Mouse (Mus musculus) megakaryocyte-erythroid progenitor cell, adult 5-6 weeks (primary cell): ENCODE data around the gene Map3k3. TPM values are rescaled to one million over a fixed set of nuclear protein-coding genes. Genes with fewer than 3 reads are reported as not detected.
"Not testable (repeated sequence)": the region's sequence is repeated elsewhere in the genome, so short reads cannot be mapped to it uniquely, and the experiment has no call there.

Source experiments
- ATAC-seq: replicated peaks from 2 replicates; pipeline ENCODE4 v1.8.0; 2016; ENCODE audit warnings: mild to moderate bottlenecking, inconsistent platforms; ENCODE audit not compliant: severe bottlenecking, poor library complexity, low FRiP score, low TSS enrichment
- total RNA-seq, 2 experiments: library from RNA; stranded (forward) in 1 of 2; stranded (reverse) in 1 of 2; fragments of 200-1000, 215-1000 nt in 1 of 2; fragments of >200 nt in 1 of 2; fragmentation: Nextera tagmentation in 1 of 2; gene quantifications; 2 replicates each; pipeline ENCODE4 v1.2.3; 2014 to 2017

Gene Map3k3
- total RNA-seq, 2 experiments from 2014 or later: 5.9 to 10.3 TPM

DNA sequence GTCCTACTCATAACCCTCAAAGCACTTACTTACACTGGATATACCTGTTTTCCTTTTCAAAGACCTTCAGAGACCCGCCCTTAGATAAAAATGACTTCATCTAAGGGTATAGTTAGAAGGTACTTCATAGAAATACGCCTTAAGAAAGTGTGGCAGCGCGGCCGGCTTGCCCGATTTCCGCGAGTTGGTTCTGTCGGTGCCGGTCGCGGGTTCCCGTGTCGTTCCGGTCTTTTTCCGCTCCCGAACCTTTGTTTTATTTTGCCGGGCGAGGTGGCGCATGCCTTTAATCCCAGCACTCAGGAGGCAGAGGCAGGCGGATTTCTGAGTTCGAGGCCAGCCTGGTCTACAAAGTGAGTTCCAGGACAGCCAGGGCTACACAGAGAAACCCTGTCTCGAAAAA is 17.8 kb upstream of the Map3k3 start:
- ATAC-seq: not testable (repeated sequence)

GRCm38 (mm10) chr11:106073774-106074173 is 10.6 kb upstream of the Map3k3 start:
- ATAC-seq: no peak

DNA sequence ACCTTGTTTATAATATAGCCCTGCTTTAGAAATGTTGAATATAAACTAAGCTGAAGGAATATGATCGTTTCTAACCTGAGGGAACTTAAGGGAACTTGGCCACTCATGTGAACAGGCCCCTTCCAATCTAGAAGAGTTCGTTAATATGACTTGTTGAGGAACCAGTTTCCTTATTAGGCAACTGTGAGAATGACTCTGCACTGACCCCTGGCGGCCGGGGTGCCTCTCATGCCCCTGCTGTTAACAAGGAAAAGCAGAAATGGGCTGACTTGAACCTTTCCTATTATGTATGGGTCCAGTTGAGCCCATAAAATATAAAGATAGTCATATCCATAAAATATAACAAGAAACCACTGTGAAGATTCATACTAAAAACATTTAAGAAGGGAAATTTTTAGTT is 8.1 kb upstream of the Map3k3 start:
- peak; percentile 89 for ATAC-seq

GRCm38 (mm10) chr11:106084911-106085561 is 623 bp downstream of the Map3k3 start:
- ATAC-seq: peak; percentile 50

GRCm38 (mm10) chr11:106098223-106098622 is 13.8 kb downstream of the Map3k3 start:
- no peak for ATAC-seq

DNA sequence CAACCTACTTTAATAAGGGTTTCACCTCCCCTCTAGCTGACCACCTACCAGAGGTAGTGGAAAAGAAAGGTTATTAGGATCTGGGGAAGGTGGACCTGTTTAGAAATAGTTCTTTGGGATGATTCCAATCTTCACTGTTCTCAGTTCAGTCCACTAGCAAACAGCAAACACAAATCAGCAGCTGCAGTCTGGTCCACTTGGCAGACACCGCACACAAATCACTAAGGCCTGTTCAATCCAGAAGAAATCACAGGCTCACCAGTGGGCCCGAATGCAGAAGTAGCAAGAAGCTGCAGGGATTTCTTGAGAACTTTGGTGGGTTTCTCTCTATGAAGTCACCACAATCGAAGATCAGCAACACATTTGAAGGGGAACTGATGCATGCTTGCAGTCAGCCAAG is 18.5 kb downstream of the Map3k3 start:
- ATAC-seq: no peak

DNA sequence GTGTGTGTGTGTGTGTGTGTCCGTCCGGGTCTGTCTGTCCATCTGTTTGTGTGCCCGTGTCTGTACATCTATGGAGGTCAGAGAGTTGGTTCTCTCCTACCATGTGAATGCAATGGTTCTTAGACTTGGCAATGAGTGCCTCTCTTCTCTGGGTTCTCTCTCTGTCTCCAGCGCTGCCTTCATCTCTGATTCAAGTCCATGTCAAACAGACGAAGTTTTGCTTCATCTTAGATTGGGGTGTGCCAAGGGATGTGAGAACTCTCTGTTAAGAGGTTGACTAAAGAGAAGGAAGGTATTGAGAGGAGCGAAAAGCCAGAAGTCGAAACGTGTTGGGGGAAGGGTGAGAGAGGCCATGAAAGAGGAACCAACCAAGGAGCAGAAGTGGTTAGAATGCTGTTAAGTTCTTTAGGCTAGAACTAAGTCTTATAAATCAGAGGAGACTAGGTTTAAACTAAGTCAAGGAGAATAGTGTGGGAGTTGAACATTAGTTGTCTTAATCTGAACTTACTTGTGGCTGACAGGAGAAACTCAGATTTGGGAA is 21.7 kb downstream of the Map3k3 start:
- ATAC-seq: no peak

- ATAC-seq: no peak
Observed at GRCm38 (mm10) chr11:106111688-106112087, 27.3 kb downstream of the Map3k3 start.

- no peak for ATAC-seq
Observed at GRCm38 (mm10) chr11:106122221-106122620, 37.8 kb downstream of the Map3k3 start.

DNA sequence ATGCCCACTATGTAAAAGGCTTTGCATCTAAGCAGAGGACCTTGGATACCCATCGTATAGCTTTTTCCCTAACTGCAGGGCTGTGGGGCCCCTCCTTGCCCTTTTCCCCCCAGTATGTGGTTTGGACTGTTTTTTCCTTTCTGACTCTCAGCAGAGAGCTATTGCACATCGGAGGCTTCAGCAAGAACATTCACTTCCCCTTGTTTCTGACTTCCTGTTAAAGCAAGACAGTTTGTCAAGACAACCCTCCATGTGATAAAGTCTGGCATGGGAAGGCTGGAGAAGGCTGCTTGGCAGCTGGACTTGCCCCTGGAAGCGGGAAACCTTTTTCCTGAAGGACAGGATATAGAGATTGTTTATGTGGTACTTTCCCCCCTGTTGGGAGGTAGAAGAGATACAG is 38.3 kb downstream of the Map3k3 start:
- no peak for ATAC-seq

DNA sequence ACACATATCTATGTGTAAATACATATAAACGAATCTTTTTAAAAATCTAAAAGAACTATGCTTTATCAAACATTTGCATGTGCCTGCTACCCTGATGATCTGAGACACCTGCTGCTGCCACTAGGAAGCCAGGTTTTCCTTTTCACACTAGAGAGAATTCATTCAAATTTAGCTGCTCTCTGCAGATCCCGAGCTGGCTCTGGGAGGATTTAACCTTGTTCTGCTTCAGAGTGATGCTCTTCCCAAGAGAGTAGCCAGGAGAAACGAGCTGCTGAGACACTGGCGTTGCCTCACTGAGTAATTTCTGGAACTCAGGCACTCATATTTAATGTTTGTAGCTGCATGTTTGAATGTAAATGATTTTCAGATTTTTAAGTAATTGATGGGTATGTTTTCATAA is 40.4 kb downstream of the Map3k3 start:
- ATAC-seq: no peak

DNA sequence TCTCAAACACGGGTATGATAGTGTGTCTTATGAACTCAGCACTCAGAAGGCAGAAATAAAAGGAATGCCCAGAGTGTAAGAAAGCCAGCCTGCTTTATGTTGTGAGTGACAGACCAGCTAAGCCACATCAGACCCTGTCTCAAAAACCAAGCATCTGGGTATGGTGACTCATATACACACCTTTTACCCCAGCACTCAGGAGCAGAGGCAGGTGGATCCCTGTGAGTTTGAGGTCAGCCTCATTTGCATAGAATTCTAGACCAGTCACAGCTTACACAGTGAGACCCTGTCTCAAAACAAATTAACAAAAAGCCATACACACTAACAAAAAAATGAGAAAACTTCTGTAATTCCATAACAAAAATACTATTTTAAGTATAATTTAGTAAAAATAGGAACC is 41.4 kb downstream of the Map3k3 start:
- no peak for ATAC-seq

DNA sequence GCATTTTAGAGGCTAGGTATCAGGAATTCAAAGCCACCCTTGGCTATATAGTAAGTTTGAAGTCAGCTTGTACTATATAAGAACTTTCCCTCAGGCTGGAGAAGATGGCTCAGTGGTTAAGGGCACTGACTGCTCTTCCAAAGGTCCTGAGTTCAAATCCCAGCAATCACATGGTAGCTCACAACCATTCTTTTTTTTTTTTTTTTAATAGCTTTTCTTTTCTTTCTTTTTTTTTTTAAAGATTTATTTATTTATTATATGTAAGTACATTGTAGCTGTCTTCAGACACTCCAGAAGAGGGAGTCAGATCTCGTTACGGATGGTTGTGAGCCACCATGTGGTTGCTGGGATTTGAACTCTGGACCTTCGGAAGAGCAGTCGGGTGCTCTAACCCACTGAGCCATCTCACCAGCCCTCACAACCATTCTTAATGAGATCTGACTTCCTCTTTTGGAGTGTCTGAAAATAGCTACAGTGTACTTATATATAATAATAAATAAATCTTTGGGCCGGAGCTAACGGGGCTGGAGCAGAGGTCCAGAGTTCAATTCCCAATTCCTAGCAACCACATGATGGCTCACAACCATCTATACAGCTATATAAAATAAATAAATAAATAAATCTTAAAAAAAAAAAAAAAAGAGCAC is 42.4 kb downstream of the Map3k3 start:
- ATAC-seq: not testable (repeated sequence)

- peak; percentile 95 for ATAC-seq
Observed at GRCm38 (mm10) chr11:106129477-106129876, 45.1 kb downstream of the Map3k3 start.

DNA sequence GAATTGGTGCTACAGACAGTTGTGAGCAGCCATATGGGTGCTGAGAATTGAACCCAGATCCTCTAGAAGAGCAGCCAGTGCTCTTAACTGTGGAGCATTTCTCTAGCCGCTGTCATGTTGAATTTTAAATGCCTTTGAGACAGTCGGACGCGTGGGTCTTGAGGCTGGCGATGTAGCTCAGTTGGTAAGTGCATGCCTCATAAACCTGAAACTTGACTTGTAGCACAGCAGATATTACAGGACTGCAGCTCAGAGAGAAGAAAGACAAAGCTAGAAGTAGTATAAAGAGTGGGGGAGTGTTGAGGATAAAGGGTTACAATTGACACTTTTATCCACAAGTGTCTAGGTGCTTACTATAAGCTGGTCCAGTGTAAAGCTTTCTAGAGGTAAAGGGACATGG is 48.1 kb downstream of the Map3k3 start:
- no peak for ATAC-seq

- ATAC-seq: peak; percentile 75
Observed at GRCm38 (mm10) chr11:106134580-106135528, 50.4 kb downstream of the Map3k3 start.

DNA sequence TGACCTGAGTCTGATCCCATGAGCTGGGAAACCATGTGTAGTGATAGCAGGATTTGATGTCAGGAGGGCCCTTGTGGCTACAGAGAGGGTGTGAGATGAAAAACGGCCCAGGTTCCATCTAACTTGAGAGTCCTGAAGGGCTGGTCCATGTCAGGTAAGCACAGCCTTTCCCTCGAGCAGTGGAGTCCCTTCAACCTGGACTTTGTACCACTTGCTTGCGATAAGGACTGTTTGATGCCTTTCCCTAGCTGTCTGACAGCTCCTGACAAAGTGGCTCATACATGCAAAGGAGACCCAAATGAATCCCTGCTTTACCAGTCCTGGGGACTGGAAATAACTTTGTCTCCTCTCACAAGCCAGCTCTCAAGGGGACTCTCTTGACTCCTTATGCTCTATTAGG is 66.8 kb downstream of the Map3k3 start:
- no peak for ATAC-seq

GRCm38 (mm10) chr11:106152132-106152531 is 67.7 kb downstream of the Map3k3 start:
- ATAC-seq: 0 out of 2 replicates have a peak, but pooled peaks have one; percentile 29

GRCm38 (mm10) chr11:106154091-106154490 is 69.7 kb downstream of the Map3k3 start:
- ATAC-seq: no peak

GRCm38 (mm10) chr11:106154770-106155169 is 70.4 kb downstream of the Map3k3 start:
- ATAC-seq: no peak
